Mouse (Mus musculus) stomach, embryonic 16.5 days (tissue): ENCODE measurements around the gene Akap17b. TPM values are rescaled to one million over a fixed set of nuclear protein-coding genes. Genes with fewer than 3 reads are reported as not detected.
A peak's percentile ranks its signal among the peaks of the same experiment; 100 is the strongest.

Experiments
- ATAC-seq: fragments of 200-750 bp; cut with Nextera tagmentation; 2 replicates; pipeline ENCODE4 v1.8.0; 2017; ENCODE audit warnings: moderate number of reproducible peaks, moderate TSS enrichment; ENCODE audit not compliant: insufficient read depth, low FRiP score
- H3K27ac ChIP-seq: fragments of 300-500 bp; sonication (generic); 2 replicates; pipeline ENCODE4 v1.5.1; 2014; ENCODE audit warnings: low read length
- H3K27me3 ChIP-seq: fragments of 300-500 bp; sonication (generic); 2 replicates; pipeline ENCODE4 v1.6.1; 2014; ENCODE audit warnings: low read length, control low read depth, mixed read lengths; ENCODE audit not compliant: control insufficient read depth, insufficient read depth
- H3K36me3 ChIP-seq: fragments of 300-500 bp; sonication (generic); 2 replicates; pipeline ENCODE4 v1.6.1; 2014; ENCODE audit warnings: low read length; ENCODE audit not compliant: control insufficient read depth, insufficient read depth
- H3K4me1 ChIP-seq: fragments of 300-500 bp; sonication (generic); 2 replicates; pipeline ENCODE4 v1.6.1; 2014; ENCODE audit warnings: low read length, control low read depth, mixed read lengths; ENCODE audit not compliant: control insufficient read depth, insufficient read depth
- H3K4me2 ChIP-seq: fragments of 300-500 bp; sonication (generic); 2 replicates; pipeline ENCODE4 v1.6.1; 2014; ENCODE audit warnings: low read depth, low read length, mixed read lengths
- H3K4me3 ChIP-seq: fragments of 300-500 bp; sonication (generic); replicated peaks from 2 replicates; pipeline ENCODE4 v1.5.1; 2014; ENCODE audit warnings: mild to moderate bottlenecking, low read length
- H3K9ac ChIP-seq: fragments of 300-500 bp; sonication (generic); 2 replicates; pipeline ENCODE4 v1.6.1; 2014; ENCODE audit warnings: low read length
- H3K9me3 ChIP-seq: fragments of 300-500 bp; sonication (generic); replicated peaks from 2 replicates; pipeline ENCODE4 v1.6.1; 2016; ENCODE audit warnings: low read length, control low read depth; ENCODE audit not compliant: control insufficient read depth
- WGBS: fragments of 180-500 bp; shearing (Covaris S2); extraction: QIAGEN DNeasy Blood & Tissue Kit; methylation state at CpG from one replicate; pipeline ENCODE4 v1.1.7; 2014; 5-methylcytosine and 5-hydroxymethylcytosine counted together
- polyA plus RNA-seq: library from polyadenylated mRNA; unstranded; fragments of >200 nt; fragmentation: Nextera tagmentation; extraction: Ambion mirVana; gene quantifications from 2 replicates; pipeline ENCODE4 v1.2.1, GENCODE M21; 2015

The Akap17b gene
- polyA plus RNA-seq, 1 experiment from 2014 or later = 1.6 TPM

DNA sequence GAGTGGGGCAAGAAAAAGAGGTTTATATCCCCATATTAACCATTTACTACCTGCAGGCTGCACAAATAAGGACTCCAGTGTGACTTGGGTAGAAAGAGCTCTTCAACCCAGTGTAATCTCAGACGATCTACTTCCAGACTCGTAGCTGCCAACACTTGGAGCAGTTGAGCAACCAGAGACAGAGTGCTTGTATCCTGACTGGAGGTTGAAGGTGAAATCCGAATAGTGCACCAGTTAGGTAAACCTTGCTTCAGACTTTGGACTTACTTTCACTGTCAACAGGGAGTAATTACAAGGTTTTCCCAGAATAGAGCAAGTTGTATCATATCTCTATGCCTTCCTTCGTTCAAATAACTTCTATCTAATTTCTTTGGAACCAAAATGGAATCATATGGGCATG lies 53.7 kb downstream of the Akap17b start:
- no peaks in the 10 kb centered on the region for H3K36me3 ChIP-seq
- WGBS = 69% methylated on average over 4 of the region's 4 CpGs
- H3K4me2 ChIP-seq = no peak overlapping the region
- no peaks in the 10 kb centered on the region; the same call in 1 of the 2 replicates for H3K27me3 ChIP-seq
- no peak overlapping the region for H3K27ac ChIP-seq
- H3K9me3 ChIP-seq = no peaks in the 10 kb centered on the region
- H3K9ac ChIP-seq = no peak overlapping the region
- H3K4me1 ChIP-seq = no peaks in the 10 kb centered on the region
- no peak overlapping the region for H3K4me3 ChIP-seq
- ATAC-seq = no peak

GRCm38 (mm10) chrX:36591120-36591519 lies 54.1 kb downstream of the Akap17b start:
- H3K9ac ChIP-seq = no peak overlapping the region
- ATAC-seq = no peak
- H3K27ac ChIP-seq = no peak overlapping the region
- H3K4me2 ChIP-seq = no peak overlapping the region
- no peaks in the 10 kb centered on the region for H3K36me3 ChIP-seq
- no peaks in the 10 kb centered on the region; the same call in 1 of the 2 replicates for H3K27me3 ChIP-seq
- H3K9me3 ChIP-seq = no peaks in the 10 kb centered on the region
- H3K4me1 ChIP-seq = no peaks in the 10 kb centered on the region
- WGBS = 53% methylated on average over 1 of the region's 1 CpGs
- no peak overlapping the region for H3K4me3 ChIP-seq

DNA sequence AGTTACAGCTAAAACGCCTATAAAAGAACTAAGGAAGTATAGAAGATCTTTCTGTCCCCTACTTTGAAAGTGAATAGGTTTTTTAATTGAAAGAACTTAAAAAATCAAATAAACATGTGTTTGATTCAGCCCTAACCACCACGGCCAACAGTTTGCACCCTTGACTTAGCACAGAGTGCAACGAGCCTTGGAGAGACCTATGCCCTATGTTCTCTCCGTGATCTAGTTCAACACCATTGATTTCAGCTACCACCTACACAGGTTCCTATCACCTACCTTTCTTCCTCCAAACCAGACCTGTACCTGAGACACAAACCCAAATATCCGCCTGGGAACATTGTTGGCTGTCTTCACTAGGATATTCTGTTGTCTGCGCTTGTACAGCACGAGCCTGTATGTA lies 54.9 kb downstream of the Akap17b start:
- no peaks in the 10 kb centered on the region; the same call in 1 of the 2 replicates for H3K27me3 ChIP-seq
- no peaks in the 10 kb centered on the region for H3K36me3 ChIP-seq
- H3K9me3 ChIP-seq = no peaks in the 10 kb centered on the region
- no peak for ATAC-seq
- whole genome bisulfite sequencing = 81% methylated on average over 7 of the region's 7 CpGs
- no peak overlapping the region for H3K27ac ChIP-seq
- no peaks in the 10 kb centered on the region for H3K4me1 ChIP-seq
- no peak overlapping the region for H3K4me2 ChIP-seq
- H3K9ac ChIP-seq = no peak overlapping the region
- no peak overlapping the region for H3K4me3 ChIP-seq

- no peaks in the 10 kb centered on the region for H3K36me3 ChIP-seq
- no peak for ATAC-seq
- WGBS = 66% methylated on average over 8 of the region's 8 CpGs
Measured at GRCm38 (mm10) chrX:36587304-36588209, 57.6 kb downstream of the Akap17b start.

GRCm38 (mm10) chrX:36586629-36587303 lies 58.4 kb downstream of the Akap17b start:
- H3K4me2 ChIP-seq = no peak overlapping the region
- no peaks in the 10 kb centered on the region for H3K9me3 ChIP-seq
- no peak overlapping the region for H3K4me3 ChIP-seq
- no peaks in the 10 kb centered on the region for H3K4me1 ChIP-seq
- H3K27ac ChIP-seq = no peak overlapping the region
- H3K36me3 ChIP-seq = no peaks in the 10 kb centered on the region
- no peaks in the 10 kb centered on the region; the same call in 1 of the 2 replicates for H3K27me3 ChIP-seq
- ATAC-seq = no peak
- WGBS = 71% methylated on average over 1 of the region's 1 CpGs
- H3K9ac ChIP-seq = no peak overlapping the region

More at GRCm38 (mm10) chrX:36587304-36588209, 57.6 kb downstream of the Akap17b start:
- H3K27me3 ChIP-seq = no peaks in the 10 kb centered on the region; the same call in 1 of the 2 replicates
- no peak overlapping the region for H3K9ac ChIP-seq
- no peaks in the 10 kb centered on the region for H3K9me3 ChIP-seq
- H3K4me1 ChIP-seq = no peaks in the 10 kb centered on the region
- H3K4me3 ChIP-seq = no peak overlapping the region
- H3K4me2 ChIP-seq = no peak overlapping the region
- no peak overlapping the region for H3K27ac ChIP-seq

- no peaks in the 10 kb centered on the region for H3K27me3 ChIP-seq
- no peaks in the 10 kb centered on the region for H3K9me3 ChIP-seq
- no peaks in the 10 kb centered on the region for H3K4me1 ChIP-seq
- ATAC-seq = no peak
- H3K9ac ChIP-seq = no peak overlapping the region
- H3K36me3 ChIP-seq = no peaks in the 10 kb centered on the region
- peak overlapping the region; percentile 17; the same call in 1 of the 2 replicates for H3K4me3 ChIP-seq
- H3K27ac ChIP-seq = no peak overlapping the region
- WGBS = 25% methylated on average over 3 of the region's 3 CpGs
- no peak overlapping the region; the same call in 1 of the 2 replicates for H3K4me2 ChIP-seq
Measured at GRCm38 (mm10) chrX:36562079-36562478, 83.1 kb downstream of the Akap17b start.

DNA sequence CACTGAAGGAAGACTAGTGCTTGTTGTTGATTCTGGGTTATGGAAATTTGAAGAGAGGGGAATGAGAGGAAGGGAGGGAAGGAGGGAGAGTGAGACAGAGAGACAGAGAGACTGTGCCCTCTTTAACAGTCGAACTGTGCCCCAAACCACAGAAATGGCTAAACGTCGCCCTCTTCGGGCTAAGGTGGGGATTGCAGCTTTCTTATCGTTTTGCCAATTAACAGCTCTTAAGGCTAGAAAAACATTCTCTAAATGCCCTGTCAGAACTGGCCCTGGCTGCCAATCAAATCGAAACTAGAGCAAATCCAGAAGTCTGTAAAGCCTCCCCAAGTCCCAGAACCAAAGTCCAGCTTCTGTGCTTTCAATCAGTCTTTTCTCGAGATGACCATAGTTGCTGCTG lies 83.5 kb downstream of the Akap17b start:
- WGBS = 17% methylated on average over 7 of the region's 7 CpGs
- ATAC-seq = no peak; the same call in 1 of the 2 replicates
- no peaks in the 10 kb centered on the region for H3K36me3 ChIP-seq
- H3K9ac ChIP-seq = no peak overlapping the region
- no peak overlapping the region; the same call in 1 of the 2 replicates for H3K4me2 ChIP-seq
- peak overlapping the region; percentile 17; the same call in 1 of the 2 replicates for H3K4me3 ChIP-seq
- H3K9me3 ChIP-seq = no peaks in the 10 kb centered on the region
- H3K27ac ChIP-seq = no peak overlapping the region
- H3K4me1 ChIP-seq = no peaks in the 10 kb centered on the region
- H3K27me3 ChIP-seq = no peaks in the 10 kb centered on the region

DNA sequence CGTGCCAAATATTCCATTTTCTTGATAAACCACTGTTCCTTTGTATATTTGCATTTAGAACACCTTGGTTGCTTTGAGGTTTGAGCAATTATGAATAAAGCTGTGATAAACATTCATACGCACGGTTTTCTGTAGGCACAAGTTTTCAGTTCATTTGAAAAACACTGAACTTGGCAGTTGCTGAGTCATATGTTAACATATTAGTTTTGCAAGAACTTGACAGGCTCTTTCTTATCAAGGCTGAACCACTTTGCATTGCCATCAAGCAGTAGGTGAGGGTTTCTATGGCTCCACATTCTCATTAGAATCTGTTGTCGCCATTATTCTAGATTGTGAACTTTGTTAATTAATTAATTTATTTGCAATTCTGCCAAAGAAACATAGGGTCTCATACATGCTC lies 85.0 kb downstream of the Akap17b start:
- Histone ChIP-seq H3K27me3 (no peaks in the 10 kb centered on the region), H3K4me3 (no peak overlapping the region), H3K4me1 (no peaks in the 10 kb centered on the region), H3K9ac (no peak overlapping the region), H3K9me3 (no peaks in the 10 kb centered on the region), H3K27ac (no peak overlapping the region), H3K36me3 (no peaks in the 10 kb centered on the region), H3K4me2 (no peak overlapping the region)
- no peak for ATAC-seq
- 68% methylated on average over 4 of the region's 4 CpGs for WGBS
